Mouse (Mus musculus) spleen, adult 2 months (tissue): Measurements from ENCODE around the gene Fnbp1.

ENCODE experiments used
- CTCF ChIP-seq: fragments of 200-500 bp; IDR thresholded peaks from 2 replicates; pipeline ENCODE4 v1.5.1; 2011; ENCODE audit warnings: mild to moderate bottlenecking, inconsistent platforms; ENCODE audit not compliant: insufficient read depth, insufficient read length, insufficient replicate concordance; ENCODE audit errors: extremely low read depth
- POLR2A ChIP-seq: fragments of 200-500 bp; IDR thresholded peaks from 2 replicates; pipeline ENCODE4 v1.6.1; 2011; ENCODE audit warnings: low read depth, low read length, inconsistent platforms

DNA sequence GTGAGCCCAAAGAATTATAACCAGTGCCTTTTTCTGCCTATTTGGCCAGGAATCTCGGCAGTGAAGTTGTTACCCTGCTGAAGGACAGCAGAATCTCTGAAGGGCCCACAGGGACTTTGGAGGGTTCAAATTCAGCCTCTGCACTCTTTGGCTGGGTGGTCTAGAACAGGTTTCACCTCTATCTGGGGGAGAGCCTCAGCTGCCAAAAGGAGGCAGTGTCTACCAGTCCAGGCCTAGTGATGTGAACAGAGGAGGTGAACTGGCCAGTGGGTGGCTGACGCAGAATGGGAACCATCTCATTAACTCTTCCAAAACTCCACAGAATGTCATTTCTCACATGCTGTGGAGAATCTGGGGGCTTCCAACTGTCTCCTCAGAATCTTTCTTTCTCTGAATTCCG is 697 bp upstream of the Fnbp1 start:
- TF ChIP-seq CTCF (no peak; the same call in 1 of the 2 replicates), POLR2A (no peak)
